Mouse (Mus musculus) heart, adult 2 months (tissue): Measurements from ENCODE around the gene Insl6.

Source experiments
- CTCF ChIP-seq: fragments of 200-600 bp; IDR thresholded peaks from 2 replicates; pipeline ENCODE4 v1.8.1; 2022; ENCODE audit warnings: antibody characterized with exemption, mild to moderate bottlenecking, moderate library complexity
- POLR2A ChIP-seq: fragments of 200-500 bp; IDR thresholded peaks from 2 replicates; pipeline ENCODE4 v1.6.1; 2011; ENCODE audit warnings: mild to moderate bottlenecking, low read depth, low read length, control low read depth; ENCODE audit not compliant: insufficient read depth

GRCm38 (mm10) chr19:29365105-29365504 lies 39.9 kb upstream of the Insl6 start:
- TF ChIP-seq CTCF: no peak
- no peak for TF ChIP-seq POLR2A
